Mouse (Mus musculus) myocyte (in vitro differentiated cells): Measurements from ENCODE around the gene Atp5c1. TPM values are rescaled to one million over a fixed set of nuclear protein-coding genes. Genes with fewer than 3 reads are reported as not detected.

Source experiments
- H3K27me3 ChIP-seq: one replicate; pipeline ENCODE4 v1.6.1; 2011; ENCODE audit not compliant: control insufficient read depth, insufficient read depth, insufficient read length
- H3K36me3 ChIP-seq: one replicate; pipeline ENCODE4 v1.6.1; 2011; ENCODE audit not compliant: control insufficient read depth, insufficient read depth
- H3K4me2 ChIP-seq: one replicate; pipeline ENCODE4 v1.6.1; 2011; ENCODE audit warnings: low read depth, control low read depth
- H3K4me3 ChIP-seq: one replicate; pipeline ENCODE4 v1.5.1; 2011; ENCODE audit warnings: mild to moderate bottlenecking, control low read depth, moderate library complexity
- H3K79me2 ChIP-seq: one replicate; pipeline ENCODE4 v1.6.1; 2011; ENCODE audit not compliant: control insufficient read depth, insufficient read depth
- H3ac ChIP-seq: one replicate; pipeline ENCODE4 v1.6.1; 2011; ENCODE audit not compliant: control insufficient read depth, insufficient read length
- CEBPB ChIP-seq: IDR thresholded peaks from 2 replicates; pipeline ENCODE4 v1.6.1; 2011; ENCODE audit warnings: mild to moderate bottlenecking, moderate library complexity; ENCODE audit not compliant: poor library complexity, insufficient read depth, severe bottlenecking
- E2F4 ChIP-seq: IDR thresholded peaks from one replicate; pipeline ENCODE4 v1.6.1; 2011; ENCODE audit warnings: mild to moderate bottlenecking, control low read depth, moderate library complexity; ENCODE audit not compliant: insufficient read depth
- MAX ChIP-seq: IDR thresholded peaks from one replicate; pipeline ENCODE4 v1.6.1; 2011; ENCODE audit warnings: low read depth, mild to moderate bottlenecking, control low read depth
- MYOD1 ChIP-seq, 3 experiments: IDR thresholded peaks; one replicate each; pipeline ENCODE4 v1.6.1; 2011; ENCODE audit warnings: control low read depth in 2 of 3, low read depth in 2 of 3, mild to moderate bottlenecking in 2 of 3, moderate library complexity in 1 of 3; ENCODE audit not compliant: insufficient read length in 2 of 3, control insufficient read depth in 1 of 3
- MYOG ChIP-seq, 3 experiments: IDR thresholded peaks; one replicate each; pipeline ENCODE4 v1.6.1; 2011; ENCODE audit warnings: control low read depth in 2 of 3, low read depth in 2 of 3, mild to moderate bottlenecking in 2 of 3; ENCODE audit not compliant: insufficient read length in 2 of 3, control insufficient read depth in 1 of 3, insufficient read depth in 1 of 3
- POLR2A ChIP-seq: IDR thresholded peaks from one replicate; pipeline ENCODE4 v1.6.1; 2011; ENCODE audit warnings: low read depth, mild to moderate bottlenecking, control low read depth, moderate library complexity; ENCODE audit not compliant: insufficient read length
- POLR2AphosphoS2 ChIP-seq: IDR thresholded peaks from one replicate; pipeline ENCODE4 v1.6.1; 2011; ENCODE audit warnings: low read depth, control low read depth; ENCODE audit not compliant: insufficient read length
- REST ChIP-seq: IDR thresholded peaks from one replicate; pipeline ENCODE4 v1.6.1; 2011; ENCODE audit warnings: mild to moderate bottlenecking, control low read depth, moderate library complexity; ENCODE audit not compliant: insufficient read depth, insufficient read length
- SRF ChIP-seq: IDR thresholded peaks from one replicate; pipeline ENCODE4 v1.6.1; 2011; ENCODE audit warnings: low read depth; ENCODE audit not compliant: control insufficient read depth, insufficient read length
- TCF12 ChIP-seq: IDR thresholded peaks from one replicate; pipeline ENCODE4 v1.6.1; 2011; ENCODE audit warnings: mild to moderate bottlenecking, control low read depth; ENCODE audit not compliant: poor library complexity, insufficient read depth, severe bottlenecking
- TCF3 ChIP-seq: IDR thresholded peaks from one replicate; pipeline ENCODE4 v1.6.1; 2011; ENCODE audit warnings: low read depth, control low read depth; ENCODE audit not compliant: insufficient read length
- USF1 ChIP-seq: IDR thresholded peaks from one replicate; pipeline ENCODE4 v1.6.1; 2011; ENCODE audit warnings: low read depth, mild to moderate bottlenecking, control low read depth, moderate library complexity
- polyA plus RNA-seq: library from polyadenylated mRNA; unstranded; fragments of >200 nt; fragmentation: generic; extraction: Trizol; gene quantifications from one replicate; pipeline ENCODE4 v1.2.1, GENCODE M21; 2012; ENCODE audit warnings: missing spikeins

The Atp5c1 gene
- polyA plus RNA-seq, 1 experiment: 593 TPM

DNA sequence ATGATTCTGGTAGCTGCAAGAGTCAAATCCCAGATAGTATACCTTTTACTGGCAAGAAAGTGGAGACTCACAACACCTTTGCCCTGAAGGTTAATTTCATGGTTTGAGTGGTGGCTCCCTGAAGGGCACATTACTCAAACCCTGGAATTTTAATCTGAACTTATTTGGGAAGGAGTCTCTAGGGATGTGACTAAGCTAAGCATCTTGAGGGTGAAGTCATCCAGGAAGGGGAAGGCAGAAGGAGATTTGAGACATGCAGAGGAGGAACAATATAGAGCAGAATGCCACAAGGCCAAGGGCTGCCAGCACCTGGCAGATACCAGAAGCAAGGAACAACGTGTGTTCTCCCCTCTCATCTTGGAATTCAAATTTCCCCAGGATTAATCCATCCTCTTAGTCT lies 38.4 kb upstream of the Atp5c1 start:
- no peak overlapping the region for H3ac ChIP-seq
- no peaks in the 10 kb centered on the region for H3K36me3 ChIP-seq
- H3K79me2 ChIP-seq: no peaks in the 10 kb centered on the region
- no peaks in the 10 kb centered on the region for H3K27me3 ChIP-seq
- no peak for TF ChIP-seq POLR2A
- TF ChIP-seq REST: no peak
- TF ChIP-seq MYOD1 (IDR thresholded peaks at IDR 0.05; ENCODE audit: control insufficient read depth in 1 of 3, insufficient read length in 2 of 3, low read depth in 2 of 3): no peak
- no peak for TF ChIP-seq CEBPB
- no peak for TF ChIP-seq POLR2AphosphoS2
- no peak for TF ChIP-seq SRF
- no peak for TF ChIP-seq E2F4
- no peak for TF ChIP-seq USF1
- no peak overlapping the region for H3K4me2 ChIP-seq
- no peak overlapping the region for H3K4me3 ChIP-seq

DNA sequence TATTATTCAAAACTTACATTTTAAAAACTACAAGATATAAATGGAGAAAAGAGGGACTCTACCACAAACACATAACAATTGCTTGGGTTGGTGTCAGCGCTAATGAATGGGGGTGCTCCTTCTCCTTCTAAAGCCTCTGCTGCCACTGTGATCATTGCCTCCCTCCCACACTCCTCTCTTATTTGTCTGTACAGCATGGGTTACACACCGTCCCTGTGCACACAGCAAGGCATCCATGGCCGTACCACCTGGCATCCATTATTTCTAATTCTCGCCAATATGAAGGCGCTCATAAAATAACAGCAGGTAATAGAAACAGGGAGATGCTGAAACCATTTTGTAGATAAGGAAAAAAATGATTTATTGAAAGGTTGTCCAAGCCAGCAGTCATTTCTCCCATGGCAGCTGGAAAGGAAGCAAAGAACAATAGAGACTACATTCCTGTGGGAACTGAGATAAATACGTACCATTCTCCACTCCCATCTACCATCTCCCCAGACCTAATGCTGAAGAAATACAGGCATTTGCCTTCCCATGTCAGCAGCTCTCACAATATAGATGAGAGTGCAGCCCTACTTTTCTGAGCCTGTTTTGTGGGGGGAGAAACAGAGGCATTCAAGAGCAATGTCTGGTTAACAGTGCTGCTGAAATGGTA lies 28.4 kb upstream of the Atp5c1 start:
- H3ac ChIP-seq: no peak overlapping the region
- no peak overlapping the region for H3K4me2 ChIP-seq
- TF ChIP-seq E2F4 (no peak), CEBPB (no peak), REST (no peak), POLR2A (no peak), SRF (no peak), USF1 (no peak), MYOG (IDR thresholded peaks at IDR 0.05; ENCODE audit: control insufficient read depth in 1 of 3, insufficient read depth in 1 of 3, insufficient read length in 2 of 3, low read depth in 2 of 3) (no peak), POLR2AphosphoS2 (no peak), MAX (no peak), TCF3 (no peak), TCF12 (no peak), MYOD1 (IDR thresholded peaks at IDR 0.05; ENCODE audit: control insufficient read depth in 1 of 3, insufficient read length in 2 of 3, low read depth in 2 of 3) (no peak)
- H3K79me2 ChIP-seq: no peaks in the 10 kb centered on the region
- H3K27me3 ChIP-seq: no peaks in the 10 kb centered on the region
- H3K36me3 ChIP-seq: no peaks in the 10 kb centered on the region
- no peak overlapping the region for H3K4me3 ChIP-seq

DNA sequence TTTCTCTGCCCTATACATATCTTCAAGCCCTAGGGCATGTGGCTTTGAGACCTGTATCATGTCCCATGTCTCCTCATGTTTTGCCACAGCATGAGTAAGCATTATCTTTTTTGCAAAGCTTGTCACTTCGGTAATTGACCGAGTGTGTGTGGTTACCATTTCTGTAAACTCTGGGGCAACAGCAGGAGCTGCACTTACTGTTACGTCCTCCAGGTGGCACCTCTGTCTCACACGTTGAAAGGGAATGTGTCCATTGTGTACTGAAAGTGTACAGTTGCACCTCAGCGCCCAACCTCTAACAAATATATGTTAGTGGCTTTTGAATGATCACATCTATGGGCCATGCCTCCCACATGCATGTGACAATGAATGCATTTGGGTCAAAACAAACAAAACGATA lies 20.9 kb upstream of the Atp5c1 start:
- Histone ChIP-seq H3K4me3 (no peak overlapping the region), H3K27me3 (no peaks in the 10 kb centered on the region), H3K79me2 (no peaks in the 10 kb centered on the region), H3K4me2 (no peak overlapping the region), H3K36me3 (no peaks in the 10 kb centered on the region), H3ac (no peak overlapping the region)
- TF ChIP-seq MYOD1 (IDR thresholded peaks at IDR 0.05; ENCODE audit: control insufficient read depth in 1 of 3, insufficient read length in 2 of 3, low read depth in 2 of 3) (no peak), CEBPB (no peak), USF1 (no peak), TCF12 (no peak), MAX (no peak), POLR2AphosphoS2 (no peak), E2F4 (no peak), REST (no peak), TCF3 (no peak), POLR2A (no peak), MYOG (IDR thresholded peaks at IDR 0.05; ENCODE audit: control insufficient read depth in 1 of 3, insufficient read depth in 1 of 3, insufficient read length in 2 of 3, low read depth in 2 of 3) (no peak), SRF (no peak)

- H3K4me3 ChIP-seq: no peak overlapping the region
- TF ChIP-seq POLR2A (no peak), SRF (no peak), CEBPB (no peak), USF1 (no peak), TCF12 (no peak), POLR2AphosphoS2 (no peak), REST (no peak), MYOG (IDR thresholded peaks at IDR 0.05; ENCODE audit: control insufficient read depth in 1 of 3, insufficient read depth in 1 of 3, insufficient read length in 2 of 3, low read depth in 2 of 3) (no peak), MAX (no peak), MYOD1 (IDR thresholded peaks at IDR 0.05; ENCODE audit: control insufficient read depth in 1 of 3, insufficient read length in 2 of 3, low read depth in 2 of 3) (no peak), E2F4 (no peak), TCF3 (no peak)
- H3K79me2 ChIP-seq: no peaks in the 10 kb centered on the region
- H3K36me3 ChIP-seq: no peaks in the 10 kb centered on the region
- no peaks in the 10 kb centered on the region for H3K27me3 ChIP-seq
- H3K4me2 ChIP-seq: no peak overlapping the region
- no peak overlapping the region for H3ac ChIP-seq
Observed at GRCm38 (mm10) chr2:10100471-10100870, 20.2 kb upstream of the Atp5c1 start.
